Mouse (Mus musculus) heart, embryonic 13.5 days (tissue): ENCODE results near the gene Tctn1. TPM values are rescaled to one million over a fixed set of nuclear protein-coding genes. Genes with fewer than 3 reads are reported as not detected.

Source experiments
- ATAC-seq: fragments of 200-750 bp; cut with Nextera tagmentation; 2 replicates; pipeline ENCODE4 v1.8.0; 2017; ENCODE audit warnings: moderate TSS enrichment; ENCODE audit not compliant: insufficient number of reproducible peaks, low FRiP score, low TSS enrichment; ENCODE audit errors: extremely low read depth
- H3K27ac ChIP-seq: fragments of 300-500 bp; sonication (generic); replicated peaks from 2 replicates; pipeline ENCODE4 v1.5.1; 2015; ENCODE audit warnings: moderate library complexity, mild to moderate bottlenecking, inconsistent platforms
- H3K27me3 ChIP-seq: fragments of 300-500 bp; sonication (generic); replicated peaks from 2 replicates; pipeline ENCODE4 v1.6.1; 2015; ENCODE audit warnings: mild to moderate bottlenecking, inconsistent platforms
- H3K36me3 ChIP-seq: fragments of 300-500 bp; sonication (generic); 2 replicates; pipeline ENCODE4 v1.6.1; 2015; ENCODE audit warnings: mild to moderate bottlenecking, inconsistent platforms
- H3K4me1 ChIP-seq: fragments of 300-500 bp; sonication (generic); 2 replicates; pipeline ENCODE4 v1.6.1; 2015; ENCODE audit warnings: inconsistent platforms
- H3K4me2 ChIP-seq: fragments of 300-500 bp; sonication (generic); 2 replicates; pipeline ENCODE4 v1.6.1; 2015; ENCODE audit warnings: inconsistent platforms, mild to moderate bottlenecking, moderate library complexity
- H3K4me3 ChIP-seq: fragments of 300-500 bp; sonication (generic); 2 replicates; pipeline ENCODE4 v1.5.1; 2015; ENCODE audit warnings: moderate library complexity, mild to moderate bottlenecking, inconsistent platforms
- H3K9ac ChIP-seq: fragments of 300-500 bp; sonication (generic); 2 replicates; pipeline ENCODE4 v1.6.1; 2015; ENCODE audit warnings: inconsistent platforms, mild to moderate bottlenecking, moderate library complexity
- H3K9me3 ChIP-seq: fragments of 300-500 bp; sonication (generic); 2 replicates; pipeline ENCODE4 v1.6.1; 2016; ENCODE audit warnings: inconsistent platforms
- WGBS: fragments of 180-500 bp; shearing (Covaris S2); methylation state at CpG from one replicate; pipeline ENCODE4 v1.1.7; 2015; ENCODE audit warnings: mixed read lengths; 5-methylcytosine and 5-hydroxymethylcytosine counted together
- polyA plus RNA-seq: library from polyadenylated mRNA; unstranded; fragments of >200 nt; fragmentation: Nextera tagmentation; extraction: Ambion mirVana; gene quantifications from 2 replicates; pipeline ENCODE4 v1.2.1, GENCODE M21; 2015

Gene Tctn1
- polyA plus RNA-seq, result 2.5 and 2.8 TPM in 2 replicates

DNA sequence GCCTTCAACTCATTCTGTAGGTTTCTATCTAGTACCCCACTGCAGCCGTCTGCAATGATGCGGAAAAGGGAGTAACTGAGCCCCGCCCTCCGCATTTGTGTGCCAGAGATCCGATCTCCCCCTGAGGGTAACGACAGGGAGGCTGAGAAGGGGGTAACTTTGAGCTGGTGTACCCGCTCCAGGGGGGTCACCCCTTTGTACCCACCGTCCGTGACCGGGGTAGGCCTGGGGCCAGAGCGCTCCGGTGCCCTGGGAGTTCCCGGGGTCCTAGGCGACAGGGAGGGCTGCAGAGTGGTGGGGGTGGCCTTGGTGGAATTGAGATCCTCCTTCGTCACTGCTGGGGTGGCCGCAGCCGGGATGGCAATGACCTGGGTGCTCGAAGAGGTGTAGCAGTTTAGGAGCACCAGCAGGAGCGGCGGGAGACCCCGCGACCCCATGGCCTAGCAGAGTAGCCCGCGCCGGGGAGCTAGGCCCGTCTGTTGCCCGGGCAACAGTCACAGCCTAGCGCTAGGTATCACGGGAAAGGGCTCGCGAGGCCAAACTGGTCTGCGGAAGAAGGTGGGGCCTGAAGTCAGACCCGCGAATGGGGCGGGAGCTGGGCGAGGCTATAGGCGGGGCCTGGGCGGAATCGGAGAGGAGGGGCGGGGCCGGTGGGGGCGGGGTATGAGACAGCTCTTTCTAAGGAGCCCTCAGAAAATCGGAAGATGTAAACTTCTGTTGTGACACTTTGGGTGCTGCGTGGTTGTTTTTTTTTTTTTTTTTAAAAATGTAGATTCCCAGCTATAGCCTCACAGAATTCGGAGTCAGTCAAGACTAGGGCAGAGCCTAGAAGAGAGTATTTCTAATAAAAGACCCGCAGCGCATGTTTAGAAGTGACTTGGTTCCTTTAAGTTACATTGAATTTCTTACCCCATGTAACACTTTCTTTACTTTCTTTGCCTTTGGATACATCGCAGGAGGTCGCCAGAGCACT is at the start of gene Tctn1:
Gene Tctn1 (minus strand): TSS at position 528 of the 973 bp plus-strand sequence.
- H3K4me3 ChIP-seq, result peak within 1 kb of the TSS; percentile 90
- peaks cover 11% of the 10 kb centered on the region for H3K36me3 ChIP-seq
- WGBS, result 1% methylated on average over 49 of the region's 49 CpGs
- H3K4me2 ChIP-seq, result peak within 1 kb of the TSS; percentile 90
- H3K27me3 ChIP-seq, result no peaks in the 10 kb centered on the region
- H3K9me3 ChIP-seq, result no peaks in the 10 kb centered on the region
- peak; percentile 98 for ATAC-seq
- peaks cover 20% of the 10 kb centered on the region for H3K4me1 ChIP-seq
- peak within 1 kb of the TSS; percentile 91 for H3K9ac ChIP-seq
- H3K27ac ChIP-seq, result 0 out of 2 replicates have a peak within 1 kb of the TSS, but pooled peaks have one; percentile 20

DNA sequence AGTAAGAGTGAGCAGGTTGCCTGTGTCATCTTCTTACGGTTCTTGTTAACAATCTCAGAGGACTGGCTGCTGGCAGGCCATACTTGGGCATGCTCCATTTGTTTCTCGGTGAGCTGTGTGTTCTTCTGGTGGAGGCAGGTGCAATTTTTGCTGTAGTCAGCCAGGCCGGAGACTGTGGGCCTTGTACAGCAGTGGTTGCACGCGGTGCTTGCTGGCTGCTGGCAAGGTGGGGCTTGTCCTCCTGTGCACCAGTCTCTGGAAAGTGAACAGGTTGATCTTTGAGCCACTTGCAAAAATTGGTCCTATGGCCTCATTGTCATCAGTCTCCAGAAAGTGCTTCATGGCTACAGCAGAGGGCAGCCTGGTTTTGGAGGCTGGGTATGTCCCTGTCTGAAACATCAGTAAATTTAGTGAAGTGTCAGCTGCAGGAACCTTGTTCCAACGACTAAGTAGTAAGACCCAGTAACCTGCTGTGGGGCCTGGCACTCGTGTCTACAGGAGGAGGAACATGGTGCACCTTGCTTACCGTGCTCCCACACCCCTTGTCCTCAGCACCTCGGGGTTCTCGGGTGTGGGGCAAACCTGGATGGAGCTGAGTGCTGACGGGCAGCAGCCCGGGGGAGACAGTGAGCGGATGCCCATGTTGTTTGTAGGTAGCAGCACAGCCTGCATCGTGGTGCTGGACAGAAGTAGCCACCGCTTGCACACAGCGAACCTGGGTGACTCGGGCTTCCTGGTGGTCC is 48.9 kb upstream of the Tctn1 start:
- no peaks in the 10 kb centered on the region for H3K27me3 ChIP-seq
- peaks cover 56% of the 10 kb centered on the region for H3K4me1 ChIP-seq
- peaks cover 54% of the 10 kb centered on the region for H3K36me3 ChIP-seq
- WGBS, result 87% methylated on average over 17 of the region's 17 CpGs
- no peak overlapping the region for H3K9ac ChIP-seq
- no peak overlapping the region for H3K4me2 ChIP-seq
- no peak overlapping the region for H3K27ac ChIP-seq
- no peak for ATAC-seq
- H3K9me3 ChIP-seq, result no peaks in the 10 kb centered on the region
- no peak overlapping the region for H3K4me3 ChIP-seq

- H3K36me3 ChIP-seq, result peaks cover 56% of the 10 kb centered on the region
These were observed 48.1 kb upstream of the Tctn1 start for GRCm38 (mm10) chr5:122312346-122312745.

DNA sequence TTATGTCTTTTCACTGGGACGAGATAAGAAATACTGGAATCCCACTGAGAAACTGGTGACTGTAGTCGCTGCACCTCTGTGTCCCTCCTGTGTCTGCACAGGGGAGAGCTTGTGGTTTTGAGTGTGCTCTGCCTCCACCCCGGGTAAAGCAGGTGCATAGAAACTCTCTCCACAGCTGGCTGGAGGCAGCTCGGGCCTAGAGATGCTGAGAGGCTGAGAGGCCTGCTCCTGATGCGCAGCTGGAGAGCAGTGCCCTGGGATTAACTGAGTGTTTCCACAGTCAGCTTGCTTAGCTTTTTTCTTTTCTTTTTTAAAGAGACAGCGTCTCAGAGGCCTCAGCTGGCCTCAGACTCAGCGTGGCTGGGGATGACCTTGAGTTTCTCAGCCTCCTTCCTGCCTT is 47.4 kb upstream of the Tctn1 start:
- Histone ChIP-seq H3K27me3 (no peaks in the 10 kb centered on the region), H3K9ac (peak overlapping the region; percentile 10; the same call in 1 of the 2 replicates), H3K4me2 (no peak overlapping the region), H3K4me1 (peaks cover 43% of the 10 kb centered on the region), H3K4me3 (no peak overlapping the region), H3K36me3 (peaks cover 52% of the 10 kb centered on the region), H3K9me3 (no peaks in the 10 kb centered on the region), H3K27ac (no peak overlapping the region)
- no peak for ATAC-seq
- 69% methylated on average over 7 of the region's 7 CpGs for WGBS

More at GRCm38 (mm10) chr5:122312346-122312745, 48.1 kb upstream of the Tctn1 start:
- Histone ChIP-seq H3K27ac (no peak overlapping the region), H3K4me3 (no peak overlapping the region), H3K4me2 (no peak overlapping the region), H3K27me3 (no peaks in the 10 kb centered on the region), H3K4me1 (peaks cover 49% of the 10 kb centered on the region), H3K9me3 (no peaks in the 10 kb centered on the region), H3K9ac (no peak overlapping the region)
- no peak for ATAC-seq
- WGBS, result 84% methylated on average over 4 of the region's 4 CpGs

DNA sequence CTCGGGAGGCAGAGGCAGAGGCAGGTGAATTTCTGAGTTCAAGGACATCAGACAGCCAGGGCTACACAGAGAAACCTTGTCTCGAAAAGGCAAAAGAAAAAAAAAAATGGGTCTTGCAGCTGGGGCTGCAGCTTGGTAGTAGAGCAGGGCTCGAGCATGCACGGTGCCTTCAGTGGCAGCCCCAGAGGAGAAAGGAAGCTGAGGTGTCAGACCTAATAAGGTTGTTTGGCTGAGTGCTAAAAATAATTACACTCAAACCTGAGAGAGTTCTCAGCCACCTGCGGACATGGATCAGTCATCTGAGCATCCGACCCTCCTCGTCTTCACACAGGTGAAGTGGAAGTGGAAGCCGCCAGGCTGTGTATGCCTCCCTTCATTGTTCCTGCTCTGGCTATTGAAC is 46.4 kb upstream of the Tctn1 start:
- Histone ChIP-seq H3K4me2 (no peak overlapping the region), H3K27ac (0 out of 2 replicates have a peak overlapping the region, but pooled peaks have one; percentile 24), H3K9me3 (no peaks in the 10 kb centered on the region), H3K9ac (peak overlapping the region; percentile 5; the same call in 1 of the 2 replicates), H3K4me1 (peaks cover 43% of the 10 kb centered on the region), H3K36me3 (peaks cover 50% of the 10 kb centered on the region), H3K27me3 (no peaks in the 10 kb centered on the region), H3K4me3 (no peak overlapping the region)
- no peak for ATAC-seq
- 65% methylated on average over 8 of the region's 8 CpGs for WGBS

DNA sequence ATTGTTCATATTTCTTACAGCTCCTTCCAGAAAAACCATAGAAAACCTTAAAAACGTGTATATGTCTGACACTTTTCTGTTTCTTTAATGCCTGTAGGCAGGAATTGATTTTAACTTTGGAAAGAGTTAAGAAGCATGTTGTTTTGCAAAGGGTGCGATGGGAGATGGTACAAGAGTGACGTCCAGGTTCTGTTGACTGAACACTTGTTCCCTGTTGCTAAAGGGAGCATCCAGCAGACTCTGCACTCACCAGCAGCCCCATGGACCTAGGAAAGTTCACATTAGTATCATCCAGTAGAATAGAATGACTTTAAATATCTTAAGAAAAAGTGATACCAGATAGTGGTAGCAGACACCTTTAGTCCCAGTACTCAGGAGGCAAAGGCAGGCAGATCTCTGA is 42.3 kb upstream of the Tctn1 start:
- H3K4me1 ChIP-seq, result peaks cover 47% of the 10 kb centered on the region
- 82% methylated on average over 3 of the region's 3 CpGs for WGBS
- no peak overlapping the region for H3K4me3 ChIP-seq
- no peak for ATAC-seq
- no peak overlapping the region for H3K27ac ChIP-seq
- H3K27me3 ChIP-seq, result no peaks in the 10 kb centered on the region
- H3K4me2 ChIP-seq, result no peak overlapping the region
- peaks cover 30% of the 10 kb centered on the region for H3K36me3 ChIP-seq
- H3K9ac ChIP-seq, result no peak overlapping the region
- H3K9me3 ChIP-seq, result no peaks in the 10 kb centered on the region

- Histone ChIP-seq H3K4me3 (no peak overlapping the region), H3K27me3 (no peaks in the 10 kb centered on the region), H3K4me1 (peaks cover 41% of the 10 kb centered on the region), H3K9me3 (no peaks in the 10 kb centered on the region), H3K9ac (no peak overlapping the region), H3K36me3 (peaks cover 21% of the 10 kb centered on the region), H3K27ac (no peak overlapping the region), H3K4me2 (no peak overlapping the region)
- ATAC-seq, result no peak
- 95% methylated on average over 7 of the region's 7 CpGs for WGBS
These were observed 41.2 kb upstream of the Tctn1 start for GRCm38 (mm10) chr5:122305472-122305871.

GRCm38 (mm10) chr5:122304541-122304940 is 40.3 kb upstream of the Tctn1 start:
- no peaks in the 10 kb centered on the region for H3K9me3 ChIP-seq
- H3K4me2 ChIP-seq, result no peak overlapping the region
- ATAC-seq, result no peak
- peaks cover 19% of the 10 kb centered on the region for H3K36me3 ChIP-seq
- H3K27ac ChIP-seq, result peak overlapping the region; percentile 34
- no peak overlapping the region for H3K9ac ChIP-seq
- H3K4me1 ChIP-seq, result peaks cover 48% of the 10 kb centered on the region
- H3K4me3 ChIP-seq, result no peak overlapping the region
- 62% methylated on average over 6 of the region's 6 CpGs for WGBS
- no peaks in the 10 kb centered on the region for H3K27me3 ChIP-seq

- Histone ChIP-seq H3K4me2 (no peak overlapping the region), H3K9ac (0 out of 2 replicates have a peak overlapping the region, but pooled peaks have one; percentile 37), H3K27me3 (no peaks in the 10 kb centered on the region), H3K4me1 (peaks cover 48% of the 10 kb centered on the region), H3K4me3 (no peak overlapping the region), H3K9me3 (no peaks in the 10 kb centered on the region), H3K36me3 (peaks cover 16% of the 10 kb centered on the region), H3K27ac (peak overlapping the region; percentile 34; the same call in 1 of the 2 replicates)
- no peak for ATAC-seq
- WGBS, result 85% methylated on average over 7 of the region's 7 CpGs
These were observed 39.7 kb upstream of the Tctn1 start for GRCm38 (mm10) chr5:122303937-122304336.

DNA sequence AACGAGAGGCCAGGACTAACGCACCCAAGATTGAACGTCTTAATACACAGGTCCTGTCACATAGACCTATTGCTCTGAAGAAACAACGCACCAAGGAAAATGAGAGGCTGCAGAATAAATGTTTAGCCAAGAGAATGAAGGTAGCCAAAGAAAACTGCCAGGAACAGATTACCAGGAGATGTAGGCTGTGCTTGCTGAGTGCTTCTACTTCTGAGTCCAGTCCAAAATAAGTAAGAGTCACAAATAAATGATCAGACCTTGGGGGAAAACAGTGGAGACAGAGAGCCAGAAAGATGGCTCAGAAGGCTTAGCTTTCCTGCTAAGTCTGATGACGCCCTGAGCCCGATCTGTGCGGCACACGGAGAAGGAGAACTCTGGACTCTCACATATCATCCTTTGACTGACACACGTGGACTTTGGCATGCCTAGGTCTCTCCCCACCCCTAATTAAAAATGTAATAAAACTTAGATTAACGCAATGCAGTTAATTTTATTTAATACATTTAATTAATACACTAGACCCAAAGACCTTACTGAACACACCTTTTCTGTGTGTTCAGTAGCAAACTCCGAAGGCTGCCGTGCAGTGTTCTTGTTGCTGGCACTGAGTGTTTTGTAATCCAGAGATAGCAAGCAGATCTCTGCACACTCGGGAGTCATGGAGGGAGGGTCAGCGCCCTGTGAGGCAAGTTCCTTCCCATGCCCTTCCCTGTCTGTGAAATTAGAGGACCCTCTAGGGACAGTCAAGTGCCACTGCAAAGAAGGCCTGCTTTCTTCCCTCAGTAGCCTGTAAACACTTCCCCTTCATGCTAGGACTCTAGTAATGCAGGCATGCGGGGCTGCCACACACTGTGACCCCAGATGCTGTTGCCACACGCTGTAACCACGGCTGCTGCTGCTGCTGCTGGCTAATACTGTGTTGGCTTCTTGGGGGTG is 38.8 kb upstream of the Tctn1 start:
- Histone ChIP-seq H3K9ac (peak overlapping the region; percentile 62; the same call in 1 of the 2 replicates), H3K4me1 (peaks cover 55% of the 10 kb centered on the region), H3K9me3 (no peaks in the 10 kb centered on the region), H3K4me3 (no peak overlapping the region), H3K27ac (peak overlapping the region; percentile 34; the same call in 1 of the 2 replicates), H3K36me3 (peaks cover 7% of the 10 kb centered on the region), H3K4me2 (no peak overlapping the region), H3K27me3 (no peaks in the 10 kb centered on the region)
- no peak for ATAC-seq
- WGBS, result 60% methylated on average over 17 of the region's 17 CpGs
